Mouse (Mus musculus): ENCODE data around the gene Fam129a.

DNA sequence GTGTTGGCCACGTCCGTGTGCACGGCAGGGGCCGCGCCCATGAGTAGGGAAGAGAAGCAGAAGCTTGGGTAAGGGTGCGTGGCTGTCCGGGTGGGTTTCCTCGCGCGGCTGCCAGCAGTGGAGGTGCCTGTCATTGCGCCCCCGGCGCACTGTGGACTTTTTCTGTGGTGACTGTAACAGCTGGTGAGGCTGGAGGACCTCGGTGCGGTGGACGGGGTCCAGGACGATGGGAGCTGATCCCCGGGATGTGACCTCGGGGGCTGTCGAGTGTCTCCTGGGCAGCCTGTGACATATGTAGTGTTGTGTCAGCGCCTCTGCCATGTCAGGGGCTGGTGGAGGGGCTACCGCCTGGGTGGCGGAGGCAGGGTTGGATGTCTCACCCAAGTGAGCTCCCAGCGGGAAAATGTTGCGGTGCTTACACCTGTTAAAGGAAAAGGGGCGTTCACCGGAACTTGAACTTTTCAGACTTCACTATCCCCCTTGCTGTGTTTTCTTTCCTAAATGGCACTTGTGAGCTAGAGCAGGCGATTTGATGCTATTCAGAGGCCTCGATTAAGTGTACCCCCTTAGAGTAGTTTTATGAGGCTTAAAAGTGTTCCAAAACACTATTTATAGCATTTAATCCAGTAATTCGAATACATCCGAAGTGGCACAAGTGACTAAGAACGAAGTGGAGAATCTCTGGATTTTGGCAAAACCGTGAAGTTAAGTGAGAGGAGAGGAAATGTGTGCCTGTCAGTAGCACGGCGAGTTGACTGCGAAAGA, 184.9 kb downstream of the Fam129a start:
- TF ChIP-seq CTCF (conservative IDR thresholded peaks at IDR 0.05; ENCODE audit: low read length): no peak
- no peak for TF ChIP-seq NANOG (IDR thresholded peaks at IDR 0.05; ENCODE audit: borderline replicate concordance, low read length)
- no peak for TF ChIP-seq POU5F1 (IDR thresholded peaks at IDR 0.05; ENCODE audit: borderline replicate concordance, low read length)

Data from E14TG2a.4 (cell line).